Mouse (Mus musculus) gastrocnemius, adult 8-10 months (tissue): ENCODE results near the gene Myo3b. TPM values are rescaled to one million over a fixed set of nuclear protein-coding genes. Genes with fewer than 3 reads are reported as not detected.

ENCODE experiments used
- DNase-seq, 2 experiments: peaks; one replicate each; pipeline ENCODE4 v3.0.0; 2022; ENCODE audit warnings: low spot score in 2 of 2
- total RNA-seq, 4 experiments: library from RNA; stranded (reverse); gene quantifications; 2 replicates each; pipeline ENCODE4 v1.2.4; 2022

Myo3b gene
- total RNA-seq, 4 experiments from 2014 or later, result not detected

DNA sequence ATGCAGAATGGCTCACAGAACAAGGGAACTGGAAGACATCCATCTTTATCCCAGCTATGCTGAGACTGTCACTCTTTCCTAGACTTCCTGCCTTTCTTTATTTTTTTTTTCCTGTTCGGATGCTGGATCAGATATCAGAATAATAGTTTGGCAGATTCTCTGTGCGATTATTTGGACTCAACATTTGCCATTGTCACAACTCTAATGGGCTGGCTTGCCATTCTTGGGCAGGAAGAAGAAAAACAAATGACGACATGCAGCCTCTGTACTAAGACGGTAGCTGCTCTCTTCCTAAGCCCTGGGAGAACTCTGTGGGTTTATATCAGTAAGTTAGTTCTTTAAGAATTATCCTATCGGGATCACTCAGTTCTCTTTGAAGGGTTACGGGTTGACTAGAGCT lies 89.7 kb downstream of the Myo3b start:
- DNase-seq, result no peak

DNA sequence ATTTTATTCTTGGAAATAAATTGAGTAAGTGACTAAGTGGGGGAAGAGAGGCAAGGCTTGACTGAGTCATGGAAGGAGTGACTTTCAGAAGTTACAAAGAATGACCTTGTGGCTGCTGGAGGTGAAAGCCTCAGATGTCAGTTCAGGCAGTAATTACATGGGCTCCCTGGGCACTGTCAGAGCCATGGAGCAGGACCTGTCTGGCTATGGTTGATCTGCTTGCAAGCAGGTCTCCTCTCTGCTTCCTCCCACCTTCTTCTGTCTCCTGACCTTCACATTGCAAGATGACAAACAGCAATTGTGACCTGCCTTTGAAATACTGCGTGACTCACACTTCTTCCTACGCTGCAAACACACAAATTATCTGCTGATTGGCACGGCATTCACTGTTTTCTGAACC lies 90.6 kb downstream of the Myo3b start:
- no peak for DNase-seq

DNA sequence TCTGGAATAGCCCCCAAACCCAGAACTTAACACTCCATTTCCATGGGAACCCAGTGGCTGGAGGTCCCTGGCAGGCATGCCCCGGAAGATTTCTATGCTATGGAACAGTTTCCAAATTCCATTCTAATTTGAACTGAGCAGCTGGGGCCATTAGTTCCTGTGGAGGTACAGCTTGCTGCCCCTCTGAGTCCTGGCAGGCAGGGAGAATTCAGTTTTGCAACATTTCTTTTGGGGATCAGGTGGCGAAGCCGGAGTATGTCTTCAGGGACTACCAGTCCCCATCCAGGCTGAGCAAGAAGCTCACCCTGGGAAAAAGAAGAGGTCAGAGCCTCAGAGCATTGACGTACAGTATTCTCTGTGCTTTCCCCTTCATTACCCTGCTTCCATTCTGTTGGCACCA lies 94.4 kb downstream of the Myo3b start:
- DNase-seq, result no peak

DNA sequence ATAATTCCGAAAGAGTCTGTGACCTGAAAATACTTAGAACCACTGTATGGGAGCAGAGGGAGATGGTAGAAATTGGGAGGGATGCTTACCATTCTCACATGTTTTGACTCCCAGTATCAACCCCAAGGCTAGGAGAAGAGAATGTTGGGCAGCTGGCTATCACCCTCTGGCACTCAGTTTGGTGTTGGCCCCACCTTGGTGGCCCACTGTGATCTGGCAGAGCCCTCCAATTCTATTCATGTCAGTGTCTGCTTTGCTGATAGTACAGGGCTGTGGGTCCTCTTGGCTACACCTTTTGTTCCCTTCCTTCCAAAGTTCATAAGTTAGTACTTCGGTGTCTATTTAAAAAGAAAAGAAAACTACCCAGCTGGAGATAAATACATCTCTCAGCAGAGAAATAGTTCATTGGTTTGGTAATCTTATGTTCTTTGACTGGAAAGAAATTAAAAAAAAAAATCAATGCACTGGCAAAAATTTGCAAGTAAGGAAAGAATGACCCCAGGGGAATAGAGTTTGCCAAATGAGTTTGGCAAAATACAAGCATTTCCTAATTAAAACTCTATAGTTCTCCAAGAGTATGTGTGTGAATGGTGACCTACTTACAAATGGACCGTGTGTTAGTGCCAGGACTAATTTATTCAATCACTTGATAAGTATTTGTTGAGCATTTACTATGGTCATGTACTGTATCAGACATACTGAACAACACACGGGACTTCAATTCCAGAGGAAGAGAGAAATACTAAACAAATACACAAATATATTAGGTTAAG lies 98.5 kb downstream of the Myo3b start:
- no peak for DNase-seq

DNA sequence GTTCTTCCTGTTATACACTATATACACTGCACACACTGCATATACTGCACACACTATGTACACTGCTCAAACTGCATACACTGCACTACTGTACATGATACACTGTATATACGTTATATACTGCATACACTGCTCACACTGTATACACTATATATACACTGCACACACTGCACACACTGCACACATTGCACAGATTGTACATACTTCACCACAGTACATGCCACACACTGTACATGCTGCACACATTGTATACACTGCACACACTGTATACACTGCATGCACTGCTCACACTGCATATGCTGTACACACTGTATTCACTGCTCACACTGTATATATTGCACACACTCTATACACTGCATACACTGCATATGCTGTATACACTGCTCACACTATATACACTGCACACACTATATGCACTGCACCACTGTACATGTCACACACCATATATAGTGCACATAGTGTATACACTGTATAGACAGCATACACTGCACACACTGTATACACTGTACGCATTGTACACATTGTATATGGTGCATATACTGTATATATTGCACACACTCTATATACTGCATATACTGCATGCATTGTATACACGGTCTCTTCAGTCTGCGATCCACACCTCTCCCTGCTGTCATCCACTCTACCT lies 104.7 kb downstream of the Myo3b start:
- DNase-seq, result no peak

DNA sequence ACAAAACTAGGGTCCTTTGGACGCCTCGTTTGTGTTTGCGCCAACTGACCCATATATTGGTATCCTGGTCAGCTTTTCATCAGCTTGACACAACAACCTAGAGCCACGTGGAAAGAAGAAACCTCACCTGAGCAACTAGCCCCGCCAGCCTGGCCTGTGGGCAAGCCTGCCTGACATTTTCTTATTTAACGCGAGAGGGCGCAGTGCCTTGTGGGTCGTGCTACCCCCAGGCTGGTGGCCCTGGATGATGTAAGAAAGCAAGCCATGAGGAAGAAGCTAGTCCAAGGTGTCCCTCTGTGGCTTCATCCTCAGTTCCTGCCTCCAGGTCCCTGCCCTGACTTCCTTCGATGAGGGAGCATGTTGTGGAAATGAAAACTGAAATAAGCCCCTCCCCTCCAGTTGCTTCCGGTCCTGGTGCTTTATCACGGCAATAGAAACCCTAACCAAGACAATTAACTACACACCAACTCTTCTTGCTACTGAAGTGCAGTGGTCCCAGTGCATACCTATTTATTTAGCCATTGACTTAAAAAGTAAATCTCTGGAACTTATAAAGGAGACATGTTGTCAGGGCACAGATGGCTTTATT lies 108.2 kb downstream of the Myo3b start:
- DNase-seq, result no peak

DNA sequence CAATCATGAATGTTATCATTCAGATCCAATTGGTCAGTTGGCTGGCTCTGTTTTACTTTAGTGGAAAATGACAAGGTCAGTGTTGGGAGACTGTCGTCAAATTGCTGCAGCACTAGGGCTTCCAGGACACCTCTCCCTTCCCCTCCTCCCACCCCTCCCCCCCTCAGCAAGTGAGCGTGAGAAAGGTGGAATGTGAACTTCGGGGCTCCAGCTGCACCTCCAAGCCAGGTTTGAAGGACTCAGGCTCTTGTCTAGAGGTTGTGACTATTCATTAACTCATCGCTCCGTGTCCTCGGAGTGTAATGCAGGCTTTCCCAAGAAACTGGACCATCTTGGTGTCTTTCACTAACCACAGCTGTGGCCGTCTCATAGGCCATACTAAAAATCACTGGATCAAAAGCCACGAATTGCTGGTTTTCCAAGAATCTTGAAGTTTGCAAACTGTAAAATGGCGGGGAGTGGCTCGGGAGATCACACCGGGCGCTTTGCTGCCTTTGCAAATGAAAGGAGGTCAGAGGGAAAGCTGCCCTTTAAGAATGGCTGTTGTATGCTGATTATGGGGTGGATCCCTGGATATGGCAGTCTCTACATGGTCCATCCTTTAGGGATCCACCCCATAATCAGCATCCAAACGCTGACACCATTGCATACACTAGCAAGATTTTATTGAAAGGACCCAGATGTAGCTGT lies 110.0 kb downstream of the Myo3b start:
- no peak for DNase-seq

DNA sequence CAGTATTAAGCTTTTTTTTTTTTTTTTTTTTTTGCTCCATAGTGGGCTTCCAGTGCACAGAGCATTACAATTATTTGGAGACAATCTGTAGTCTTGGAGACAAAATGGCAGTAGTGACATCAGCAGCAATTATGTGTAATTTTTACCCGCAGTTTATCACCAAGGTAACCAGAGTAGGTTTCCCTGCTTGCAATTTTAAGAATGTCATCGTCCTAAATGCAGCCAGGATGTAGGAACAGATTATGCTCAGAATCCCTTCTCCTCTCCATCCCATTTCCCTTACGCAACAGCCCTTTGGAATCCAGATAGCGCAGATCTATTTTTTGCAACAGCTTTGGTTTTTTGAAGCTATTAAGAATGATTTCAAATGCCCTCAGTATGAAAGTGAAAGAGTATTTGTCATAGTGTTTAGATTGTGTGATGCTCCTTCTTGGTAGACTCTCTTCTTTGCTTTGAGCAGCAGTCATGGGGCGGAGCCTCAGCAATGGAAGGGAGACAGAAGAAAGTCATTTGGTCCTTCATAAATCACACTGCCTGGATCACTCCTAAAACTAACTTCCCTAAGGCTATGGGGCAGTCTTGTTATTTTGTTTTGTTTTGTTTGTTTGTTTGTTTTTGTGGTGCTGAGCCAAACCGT lies 111.6 kb downstream of the Myo3b start:
- no peak for DNase-seq

DNA sequence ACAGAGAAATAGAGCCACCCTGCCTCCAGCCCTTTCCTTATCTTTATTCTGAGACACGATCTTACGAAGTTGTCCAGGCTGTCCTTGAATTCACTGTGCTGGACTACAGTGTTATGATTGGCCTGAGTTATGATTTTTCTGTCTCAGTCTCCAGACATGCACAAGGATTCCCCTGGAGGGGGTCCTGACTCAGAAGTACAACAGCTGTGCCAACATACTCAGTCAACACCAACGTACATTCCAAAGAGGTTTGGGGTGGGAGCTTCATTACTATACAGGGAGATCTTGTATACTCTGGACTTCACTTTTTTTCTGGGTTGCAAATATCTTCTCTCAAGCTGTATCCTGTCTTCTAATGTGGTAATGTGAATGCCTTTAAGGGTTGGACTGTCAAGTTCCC lies 113.0 kb downstream of the Myo3b start:
- DNase-seq, result no peak

DNA sequence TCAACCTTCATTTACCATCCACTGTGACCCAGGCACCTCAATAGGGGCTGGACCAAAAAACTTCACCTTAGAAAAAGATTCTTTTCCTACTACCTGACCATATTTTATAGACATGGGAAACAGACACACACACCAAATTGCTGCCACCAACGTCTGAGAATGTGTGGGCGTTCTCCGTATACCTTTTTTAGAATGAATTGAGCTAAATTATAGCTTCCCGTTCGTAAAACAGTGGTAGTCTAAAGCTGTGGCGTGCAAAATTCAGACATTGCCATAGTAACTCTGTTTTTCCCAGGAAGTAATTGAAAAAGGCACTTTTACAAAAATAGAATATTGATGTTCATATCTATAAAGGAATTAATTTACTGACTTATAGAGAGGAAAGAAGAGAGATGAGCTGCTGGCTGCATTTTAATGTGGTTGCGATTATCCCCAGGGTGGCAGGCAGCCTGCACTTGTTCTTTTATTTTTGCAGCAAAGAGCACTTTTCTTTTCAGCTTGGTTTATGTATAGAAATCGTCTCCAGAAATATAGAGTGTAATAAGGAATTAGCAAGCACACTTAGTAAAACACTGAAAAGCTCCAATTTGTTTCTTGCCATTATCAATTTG lies 116.4 kb downstream of the Myo3b start:
- DNase-seq, result no peak

DNA sequence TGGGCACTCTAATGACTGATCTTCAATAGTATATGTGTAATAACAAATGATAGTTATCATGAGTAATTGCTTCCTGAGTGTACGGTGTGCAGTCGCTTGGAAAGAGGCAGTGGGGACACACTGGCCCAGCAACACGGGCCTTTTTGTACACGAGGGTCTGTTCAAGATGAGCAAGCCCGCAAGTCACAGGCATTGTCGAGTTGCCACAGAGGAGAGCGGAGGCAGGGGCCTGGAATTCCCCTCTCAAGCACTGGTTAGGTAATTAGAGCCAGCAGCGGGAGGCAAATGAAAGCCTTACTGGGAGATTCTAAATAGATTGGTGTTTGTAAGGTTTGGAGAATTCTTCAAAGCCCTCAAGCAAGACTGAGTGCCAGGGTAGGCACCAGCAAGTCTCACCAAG lies 120.6 kb downstream of the Myo3b start:
- DNase-seq, result no peak

DNA sequence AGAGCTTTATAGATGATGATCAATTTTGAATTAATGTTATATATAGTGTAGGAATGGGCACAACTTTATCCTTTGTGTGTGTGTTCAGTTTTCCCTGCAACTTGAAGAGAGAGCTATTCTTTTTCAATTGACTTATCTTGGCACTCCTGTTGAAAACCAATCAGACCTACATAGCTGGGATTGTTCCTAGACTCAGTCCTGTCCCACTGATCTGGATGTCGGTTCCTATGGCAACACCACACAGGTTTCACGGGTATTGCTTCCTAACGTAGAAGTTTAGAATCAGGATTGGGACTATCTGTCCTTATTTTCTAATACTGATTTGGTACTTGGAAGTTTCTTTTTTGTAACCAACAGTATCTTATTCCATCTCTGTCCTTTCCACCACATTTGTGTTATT lies 127.3 kb downstream of the Myo3b start:
- DNase-seq, result no peak

DNA sequence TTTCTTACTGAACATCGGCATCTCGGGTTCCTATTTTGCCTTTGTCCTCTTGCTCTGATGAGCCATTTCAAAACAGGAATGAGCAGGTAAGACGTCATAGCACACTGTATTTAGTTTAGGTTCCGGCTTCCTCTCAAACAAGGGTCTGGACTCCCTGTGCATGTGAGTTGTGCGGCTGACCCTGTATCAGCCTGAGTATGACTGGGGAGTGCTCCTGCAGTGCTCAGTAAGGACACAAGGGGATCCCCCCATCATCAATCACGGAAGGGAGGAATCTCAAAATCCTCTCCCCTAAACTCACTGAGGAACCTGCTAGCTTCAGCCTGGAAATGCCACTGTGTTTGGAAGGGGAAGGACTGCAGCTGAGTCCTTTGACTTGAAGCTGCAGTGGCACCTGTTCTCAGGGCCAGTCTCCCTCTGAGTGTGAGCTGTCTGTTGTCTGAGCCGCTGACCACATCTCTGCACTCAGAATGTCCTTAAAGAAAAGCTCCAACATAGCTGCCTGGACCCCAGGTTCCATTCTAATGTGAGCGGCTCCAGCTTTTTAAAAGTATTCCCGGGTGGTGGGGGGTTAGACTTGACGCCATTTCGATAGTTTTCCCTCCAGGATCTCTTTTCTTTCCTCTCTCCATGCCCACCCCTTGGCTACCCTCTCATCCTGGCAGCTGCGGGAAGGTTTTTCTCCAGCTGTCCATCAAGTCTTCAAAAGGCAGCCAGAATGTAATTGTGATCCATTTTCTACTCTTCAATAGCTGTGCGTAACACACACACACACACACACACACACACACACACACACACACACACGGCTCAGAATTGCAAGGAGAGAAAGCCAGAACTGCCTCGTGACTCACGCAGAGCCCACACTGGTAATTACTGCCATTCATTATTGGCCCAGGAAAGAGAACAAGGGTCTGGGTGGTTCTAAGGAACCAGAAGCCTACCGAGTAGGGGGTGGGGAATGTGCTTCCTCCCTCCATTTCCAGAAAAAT lies 129.3 kb downstream of the Myo3b start:
- DNase-seq, result no peak

DNA sequence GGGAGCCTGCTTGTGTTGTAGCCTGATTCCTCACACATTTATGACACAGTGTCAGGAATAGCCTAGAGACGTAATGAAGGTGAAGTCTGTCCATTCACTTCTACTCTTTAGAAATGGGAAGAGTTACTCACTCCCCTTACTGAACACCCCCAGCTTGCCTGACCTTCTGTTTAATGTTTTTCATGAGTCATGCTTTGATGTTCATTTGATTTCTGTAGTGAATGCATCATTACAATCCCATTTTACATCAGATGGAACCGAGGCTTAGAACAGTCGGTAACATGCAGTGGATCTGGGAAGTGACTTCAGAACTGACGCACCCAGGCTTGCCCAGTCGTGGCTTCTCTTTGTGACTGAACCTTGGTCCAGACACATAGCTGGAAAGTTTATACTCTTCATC lies 131.5 kb downstream of the Myo3b start:
- no peak for DNase-seq

DNA sequence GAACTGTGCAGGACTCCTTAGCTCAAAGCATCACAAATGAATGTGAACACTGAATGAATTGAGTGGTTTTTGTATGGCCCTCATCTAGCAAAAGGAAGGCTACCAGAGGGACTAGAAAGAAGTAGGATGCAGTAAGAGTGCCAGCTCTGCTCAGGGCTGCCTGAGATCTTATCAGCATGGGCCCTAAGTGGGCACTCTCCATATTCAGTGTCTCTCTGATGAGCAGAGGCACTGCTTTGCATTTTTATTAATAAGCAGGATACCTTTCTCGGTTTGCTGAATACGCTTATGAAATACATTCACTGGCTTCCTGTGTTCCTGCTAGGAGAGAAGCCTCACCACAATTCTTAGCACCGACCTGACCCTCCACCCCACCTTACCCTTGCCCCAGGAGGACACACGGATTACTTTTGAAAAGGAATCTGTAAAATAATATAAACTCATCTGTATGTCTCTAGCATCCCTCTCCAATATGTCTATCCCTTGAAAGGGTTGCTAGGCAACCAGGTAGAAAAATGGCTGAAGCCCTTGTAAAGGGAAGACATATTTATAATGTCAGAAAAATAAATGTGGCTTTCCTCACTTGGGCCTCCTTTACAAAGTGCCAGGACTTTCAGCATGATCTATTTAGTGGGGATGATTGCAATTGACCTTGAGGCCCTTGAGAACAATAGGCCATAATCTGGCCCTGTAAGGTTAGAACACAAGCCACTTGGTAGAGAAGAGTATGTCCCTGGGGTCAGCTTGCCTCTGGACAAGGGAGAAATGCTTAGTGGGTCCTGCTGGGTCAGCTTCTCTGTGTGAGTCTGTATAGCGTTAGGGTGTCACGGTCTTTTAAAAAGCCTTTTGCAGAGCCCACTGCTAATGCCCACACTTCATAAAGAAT lies 138.1 kb downstream of the Myo3b start:
- no peak for DNase-seq

DNA sequence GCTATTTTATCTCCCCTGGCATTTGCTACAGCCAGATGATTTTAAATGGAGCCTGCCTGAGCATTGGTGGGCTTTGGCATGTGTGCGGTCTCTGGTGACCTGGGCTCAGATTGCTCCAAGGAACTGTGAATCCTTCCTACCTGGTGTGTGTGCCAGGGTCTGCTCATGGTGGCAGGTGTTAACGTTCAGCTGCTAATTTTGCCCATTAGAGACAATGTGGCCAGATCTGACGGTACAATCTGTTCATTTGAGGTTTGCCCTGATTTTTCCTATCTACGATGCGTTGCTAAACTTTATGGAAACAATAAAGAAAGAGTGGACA lies 138.7 kb downstream of the Myo3b start:
- DNase-seq, result no peak

DNA sequence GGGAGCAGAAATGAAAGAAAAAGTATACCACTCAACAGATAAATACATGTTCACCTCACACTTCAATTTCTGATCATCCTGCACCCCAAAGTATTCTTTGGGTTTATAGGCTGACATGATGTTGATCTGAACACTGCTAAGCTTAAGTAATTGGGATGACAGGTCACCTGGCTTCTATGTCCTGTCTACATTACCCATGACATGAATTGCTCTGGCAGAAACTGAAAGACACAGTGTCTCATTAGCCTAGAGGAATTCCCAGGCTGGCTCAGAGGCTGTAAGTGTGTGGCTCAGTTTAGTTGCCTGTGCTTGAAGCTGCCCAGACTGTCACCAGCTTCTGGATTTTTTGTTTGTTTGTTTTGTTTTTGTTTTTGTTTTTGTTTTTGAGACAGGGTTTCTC lies 139.3 kb downstream of the Myo3b start:
- no peak for DNase-seq

DNA sequence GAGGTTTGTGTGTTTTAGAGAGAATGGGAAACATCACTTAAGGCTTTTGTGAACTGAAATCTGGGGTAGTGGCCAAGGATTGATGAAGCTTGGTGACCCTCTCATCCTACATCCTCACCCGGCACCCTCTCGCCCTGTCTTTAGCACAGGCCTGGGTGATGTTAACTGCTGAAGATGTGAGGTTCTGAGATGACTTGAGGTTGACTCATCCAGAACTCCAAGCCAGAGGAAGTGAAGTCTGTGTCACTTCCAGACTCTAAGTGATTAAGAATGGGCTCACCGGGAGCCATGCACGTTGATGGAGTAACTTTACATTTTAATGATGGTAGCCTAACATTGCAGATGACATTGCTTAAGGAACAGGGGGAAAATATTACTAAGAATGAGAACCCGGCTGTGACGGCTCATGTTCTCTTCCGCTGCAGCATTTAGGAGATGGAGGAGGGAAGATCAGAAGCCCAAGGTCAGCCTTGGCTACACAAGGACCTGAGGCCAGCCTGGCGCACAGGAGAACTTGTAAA lies 143.3 kb downstream of the Myo3b start:
- DNase-seq, result no peak

DNA sequence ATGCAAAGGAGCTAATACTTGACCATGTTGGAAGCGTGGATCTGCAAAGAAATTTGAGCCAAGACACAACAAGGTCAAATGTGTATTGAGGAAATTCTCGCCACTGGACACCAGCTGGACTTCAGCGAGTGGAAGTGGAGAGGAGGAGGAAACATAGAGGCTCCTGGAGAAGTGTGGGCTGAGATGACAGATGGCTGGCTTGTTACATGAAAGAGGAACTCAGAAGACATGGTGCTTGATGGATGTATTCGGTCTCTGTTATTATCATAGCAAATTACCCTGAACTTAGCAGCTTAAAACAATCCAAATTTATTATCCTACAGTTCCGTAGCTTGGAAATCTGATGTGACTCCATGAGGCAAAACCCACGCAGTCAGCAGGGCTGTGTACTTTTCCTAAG lies 148.1 kb downstream of the Myo3b start:
- DNase-seq, result no peak
